Mouse (Mus musculus) CH12.LX (cell line): ENCODE results near the gene Gatd1. TPM values are rescaled to one million over a fixed set of nuclear protein-coding genes. Genes with fewer than 3 reads are reported as not detected.

ENCODE experiments used
- DNase-seq: peaks from one replicate; pipeline ENCODE4 v3.0.0-alpha.2; 2013; ENCODE audit errors: extremely low read depth
- H3K27ac ChIP-seq: 2 replicates; pipeline ENCODE4 v1.5.1; 2012; ENCODE audit warnings: low read depth, mild to moderate bottlenecking, control low read depth, moderate library complexity; ENCODE audit not compliant: insufficient read depth
- H3K27me3 ChIP-seq: replicated peaks from 2 replicates; pipeline ENCODE3; 2012; ENCODE audit warnings: inconsistent platforms
- H3K36me3 ChIP-seq, 2 experiments: replicated peaks in 1 of 2; 2 replicates each; pipeline versions ENCODE3 to v1.6.1; 2012; ENCODE audit warnings: inconsistent platforms in 1 of 2, low read length in 1 of 2, mild to moderate bottlenecking in 1 of 2, mixed read lengths in 1 of 2, moderate library complexity in 1 of 2; ENCODE audit not compliant: control insufficient read depth in 1 of 2, insufficient read depth in 1 of 2
- H3K4me1 ChIP-seq, 2 experiments: 2 replicates each; pipeline ENCODE4 v1.6.1; 2012; ENCODE audit warnings: inconsistent platforms in 1 of 2, moderate library complexity in 1 of 2; ENCODE audit not compliant: insufficient read depth in 2 of 2, control insufficient read depth in 1 of 2
- H3K4me2 ChIP-seq: 2 replicates; pipeline ENCODE4 v1.6.1; 2012; ENCODE audit warnings: low read depth, mild to moderate bottlenecking, control low read depth; ENCODE audit not compliant: poor library complexity, insufficient read depth, severe bottlenecking
- H3K4me3 ChIP-seq, 3 experiments: fragments of 150-350 bp in 1 of 3; sonication (generic) in 1 of 3; replicated peaks in 1 of 3; 2 replicates each; pipeline versions ENCODE3 to v1.5.1; 2011 to 2012; ENCODE audit warnings: low read depth in 2 of 3, low read length in 2 of 3, mild to moderate bottlenecking in 2 of 3, moderate library complexity in 2 of 3, control low read depth in 1 of 3, improper control_type of control experiment in 1 of 3, inconsistent platforms in 1 of 3, mixed read lengths in 1 of 3; ENCODE audit not compliant: poor library complexity in 1 of 3
- H3K79me2 ChIP-seq: replicated peaks from 2 replicates; pipeline ENCODE4 v1.6.1; 2012; ENCODE audit warnings: mild to moderate bottlenecking, moderate library complexity; ENCODE audit not compliant: control insufficient read depth, poor library complexity, insufficient read depth, severe bottlenecking; ENCODE audit errors: extremely low read depth
- H3K9ac ChIP-seq: 2 replicates; pipeline ENCODE4 v1.6.1; 2012; ENCODE audit warnings: low read depth, mild to moderate bottlenecking, control low read depth, moderate library complexity; ENCODE audit not compliant: insufficient read depth
- H3K9me3 ChIP-seq: replicated peaks from 2 replicates; pipeline ENCODE3; 2012; ENCODE audit warnings: low read length, inconsistent platforms, mixed read lengths
- BHLHE40 ChIP-seq: IDR thresholded peaks from 2 replicates; pipeline ENCODE4 v1.6.1; 2011; ENCODE audit warnings: mild to moderate bottlenecking, low read depth, low read length, improper control_type of control experiment
- CHD1 ChIP-seq: IDR thresholded peaks from 2 replicates; pipeline ENCODE4 v1.6.1; 2012; ENCODE audit warnings: low read depth, low read length, improper control_type of control experiment, inconsistent platforms
- CHD2 ChIP-seq: IDR thresholded peaks from 2 replicates; pipeline ENCODE4 v1.6.1; 2011; ENCODE audit warnings: low read length, improper control_type of control experiment
- CTCF ChIP-seq, 2 experiments: IDR thresholded peaks in 1 of 2; conservative IDR thresholded peaks in 1 of 2; 2 replicates each; pipeline ENCODE4 v1.5.1; 2011 to 2012; ENCODE audit warnings: low read depth in 2 of 2, low read length in 2 of 2, improper control_type of control experiment in 1 of 2, inconsistent platforms in 1 of 2, mild to moderate bottlenecking in 1 of 2, moderate library complexity in 1 of 2
- E2F4 ChIP-seq: IDR thresholded peaks from 2 replicates; pipeline ENCODE4 v1.6.1; 2011; ENCODE audit warnings: low read depth, low read length, improper control_type of control experiment; ENCODE audit not compliant: insufficient replicate concordance
- ETS1 ChIP-seq: conservative IDR thresholded peaks from 2 replicates; pipeline ENCODE4 v1.6.1; 2012; ENCODE audit warnings: low read depth, mild to moderate bottlenecking, inconsistent platforms, low read length, improper control_type of control experiment, moderate library complexity
- GABPA ChIP-seq: IDR thresholded peaks from 2 replicates; pipeline ENCODE4 v1.6.1; 2012; ENCODE audit warnings: low read depth, low read length, improper control_type of control experiment, inconsistent platforms; ENCODE audit not compliant: insufficient replicate concordance
- HCFC1 ChIP-seq: IDR thresholded peaks from 2 replicates; pipeline ENCODE4 v1.6.1; 2012; ENCODE audit warnings: low read depth, mild to moderate bottlenecking, inconsistent platforms, low read length, improper control_type of control experiment
- KAT2A ChIP-seq: IDR thresholded peaks from 2 replicates; pipeline ENCODE4 v1.6.1; 2012; ENCODE audit warnings: low read length, improper control_type of control experiment, inconsistent platforms; ENCODE audit not compliant: insufficient replicate concordance
- MAFK ChIP-seq: IDR thresholded peaks from 2 replicates; pipeline ENCODE4 v1.6.1; 2011; ENCODE audit warnings: low read length, improper control_type of control experiment; ENCODE audit not compliant: insufficient replicate concordance
- MAX ChIP-seq: IDR thresholded peaks from 2 replicates; pipeline ENCODE4 v1.6.1; 2011; ENCODE audit warnings: low read length, improper control_type of control experiment
- MAZ ChIP-seq: IDR thresholded peaks from 2 replicates; pipeline ENCODE4 v1.6.1; 2012; ENCODE audit warnings: low read depth, mild to moderate bottlenecking, inconsistent platforms, low read length, improper control_type of control experiment, moderate library complexity
- MEF2A ChIP-seq: IDR thresholded peaks from 2 replicates; pipeline ENCODE4 v1.6.1; 2014; ENCODE audit warnings: low read depth, mild to moderate bottlenecking, inconsistent platforms, low read length, improper control_type of control experiment, borderline replicate concordance
- MXI1 ChIP-seq: IDR thresholded peaks from 2 replicates; pipeline ENCODE4 v1.6.1; 2011; ENCODE audit warnings: mild to moderate bottlenecking, low read depth, low read length, improper control_type of control experiment
- NELFE ChIP-seq: IDR thresholded peaks from 2 replicates; pipeline ENCODE4 v1.6.1; 2011; ENCODE audit warnings: low read depth, low read length, improper control_type of control experiment
- NRF1 ChIP-seq: IDR thresholded peaks from 2 replicates; pipeline ENCODE4 v1.6.1; 2014; ENCODE audit warnings: low read depth, mild to moderate bottlenecking, inconsistent platforms, low read length, improper control_type of control experiment, moderate library complexity
- PAX5 ChIP-seq: IDR thresholded peaks from 2 replicates; pipeline ENCODE4 v1.6.1; 2012; ENCODE audit warnings: low read length, inconsistent platforms, mixed read lengths
- POLR2A ChIP-seq: IDR thresholded peaks from 2 replicates; pipeline ENCODE4 v1.6.1; 2011; ENCODE audit warnings: low read depth, mild to moderate bottlenecking, improper control_type of control experiment, low read length
- RCOR1 ChIP-seq: conservative IDR thresholded peaks from 2 replicates; pipeline ENCODE4 v1.6.1; 2012; ENCODE audit warnings: low read depth, mild to moderate bottlenecking, inconsistent platforms, low read length, improper control_type of control experiment
- SIN3A ChIP-seq: IDR thresholded peaks from 2 replicates; pipeline ENCODE4 v1.6.1; 2012; ENCODE audit warnings: low read length, improper control_type of control experiment, inconsistent platforms
- TBP ChIP-seq: conservative IDR thresholded peaks from 2 replicates; pipeline ENCODE4 v1.6.1; 2011; ENCODE audit warnings: low read depth, low read length, improper control_type of control experiment
- UBTF ChIP-seq: IDR thresholded peaks from 2 replicates; pipeline ENCODE4 v1.6.1; 2012; ENCODE audit warnings: low read depth, mild to moderate bottlenecking, inconsistent platforms, low read length, improper control_type of control experiment, moderate library complexity
- ZC3H11A ChIP-seq: IDR thresholded peaks from 2 replicates; pipeline ENCODE4 v1.6.1; 2012; ENCODE audit warnings: low read depth, mild to moderate bottlenecking, inconsistent platforms, low read length, improper control_type of control experiment
- ZMIZ1 ChIP-seq: IDR thresholded peaks from 2 replicates; pipeline ENCODE4 v1.6.1; 2012; ENCODE audit warnings: low read depth, mild to moderate bottlenecking, inconsistent platforms, low read length, improper control_type of control experiment
- ZNF384 ChIP-seq: IDR thresholded peaks from 2 replicates; pipeline ENCODE4 v1.6.1; 2012; ENCODE audit warnings: low read depth, low read length, improper control_type of control experiment, inconsistent platforms
- dilution Hi-C: fragments of 300-500 bp; cut with MboI; formaldehyde crosslinking; loops from 2 replicates; pipeline ENCODE4 v1.14.3; 2020; ENCODE audit warnings: low sequenced_read_pairs; ENCODE audit not compliant: extremely low pct_unique_long_range_greater_than_20kb, extremely low pct_ligation_motif_present
- in situ Hi-C: fragments of 300-500 bp; cut with MboI; formaldehyde crosslinking; loops from 3 replicates; pipeline ENCODE4 v1.14.3; 2019; ENCODE audit warnings: low sequenced_read_pairs, low pct_ligation_motif_present, low pct_unique_long_range_greater_than_20kb, mixed read lengths
- polyA plus RNA-seq: library from polyadenylated mRNA; unstranded; fragments of >175 nt; gene quantifications from 2 replicates; pipeline ENCODE4 v1.2.1, GENCODE M21; 2012; ENCODE audit warnings: low read depth; ENCODE audit not compliant: insufficient read length
- total RNA-seq, 2 experiments: library from RNA; depleted of rRNA; stranded (reverse); fragments of 300-350 nt in 1 of 2; fragments of >200 nt in 1 of 2; gene quantifications; 2 replicates each; pipeline ENCODE4 v1.2.3; 2012 to 2014

Gatd1 gene
- total and polyA plus RNA-seq, 3 experiments: 21.2 to 31.4 (median 29.6) TPM

DNA sequence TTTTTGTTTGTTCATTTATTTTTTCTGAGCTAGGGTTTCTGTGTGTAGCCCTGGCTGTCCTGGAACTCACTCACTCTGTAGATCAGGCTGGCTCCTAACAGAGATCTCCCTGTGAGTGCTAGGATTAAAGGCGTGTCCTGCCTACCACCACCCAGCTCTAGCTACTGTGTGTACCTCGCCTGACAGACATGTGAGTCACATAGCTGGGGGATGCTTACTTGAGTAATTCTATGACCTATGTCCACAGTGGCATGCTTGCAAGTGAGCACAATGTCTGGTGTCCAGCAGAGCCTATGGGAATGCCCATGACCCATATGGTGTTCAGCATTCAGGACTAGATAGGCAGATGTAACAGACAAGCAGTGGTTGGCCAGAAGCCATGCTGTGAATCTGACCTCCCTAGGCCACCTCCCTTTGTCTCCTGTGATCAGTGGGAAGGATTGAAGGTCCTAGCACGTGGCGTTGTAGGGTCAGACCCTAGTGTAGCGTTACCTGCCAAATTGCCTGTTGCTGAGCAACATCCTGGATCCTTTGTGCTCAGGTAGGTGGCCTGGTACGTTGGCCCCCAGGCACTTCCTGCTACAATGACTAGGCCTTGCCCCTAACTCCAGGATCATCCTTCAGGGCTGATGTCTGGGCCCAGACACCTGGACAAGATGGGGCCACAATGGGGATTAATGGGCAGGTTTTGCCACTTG lies 2.4 kb upstream of the Gatd1 start:
- Histone ChIP-seq H3K79me2 (no peaks in the 10 kb centered on the region), H3K27me3 (no peaks in the 10 kb centered on the region), H3K4me2 (no peak overlapping the region), H3K4me3 (no peak overlapping the region), H3K36me3 (peaks cover 0 to 8% of the 10 kb centered on the region in 2 experiments), H3K4me1 (peaks cover 3 to 35% of the 10 kb centered on the region in 2 experiments; a peak in 2 of 4 replicates), H3K9ac (no peak overlapping the region), H3K27ac (no peak overlapping the region), H3K9me3 (no peaks in the 10 kb centered on the region)
- TF ChIP-seq POLR2A (no peak), RCOR1 (no peak), GABPA (no peak), MAFK (no peak), CHD2 (no peak), MEF2A (no peak), CHD1 (no peak), ZMIZ1 (no peak), SIN3A (no peak), ETS1 (no peak), MAZ (no peak), KAT2A (no peak), NRF1 (no peak), MXI1 (no peak), NELFE (no peak)
- no peak for DNase-seq
- in situ Hi-C loops (no loop called here), dilution Hi-C loops (no loop called here)

GRCm38 (mm10) chr7:141413331-141413730 lies 605 bp downstream of the Gatd1 start:
- DNase-seq: no peak
- Histone ChIP-seq H3K79me2 (no peaks in the 10 kb centered on the region), H3K36me3 (peaks cover 22 to 37% of the 10 kb centered on the region in 2 experiments), H3K9ac (peak overlapping the region; percentile 75), H3K4me2 (peak overlapping the region; percentile 75), H3K4me1 (peaks cover 8 to 32% of the 10 kb centered on the region in 2 experiments), H3K27me3 (no peaks in the 10 kb centered on the region), H3K9me3 (no peaks in the 10 kb centered on the region), H3K4me3 (peak overlapping the region; percentile 69 to 89 (median 79)), H3K27ac (no peak overlapping the region)
- in situ Hi-C loops (loop anchor here (5.0 kb wide), 1 partner anchor 39 kb away; no protein-coding TSS in a partner anchor), dilution Hi-C loops (no loop called here)
- TF ChIP-seq MAZ (no peak), HCFC1 (no peak), E2F4 (no peak), MAX (no peak), RCOR1 (no peak), BHLHE40 (no peak), CTCF (conservative IDR thresholded peaks at IDR 0.05 in 1 of 2, IDR thresholded peaks at IDR 0.05 in 1 of 2; ENCODE audit: low read depth in 2 of 2, low read length in 2 of 2) (no peak), MEF2A (no peak), SIN3A (no peak), ZNF384 (no peak), MXI1 (no peak), ZMIZ1 (no peak), ZC3H11A (no peak), TBP (no peak), CHD1 (no peak), PAX5 (no peak), UBTF (no peak)
